Mouse (Mus musculus) bone marrow, adult 2 months (tissue): ENCODE measurements around the gene Fam189b. TPM values are rescaled to one million over a fixed set of nuclear protein-coding genes. Genes with fewer than 3 reads are reported as not detected.
"Not testable (repeated sequence)": the region's sequence is repeated elsewhere in the genome, so short reads cannot be mapped to it uniquely, and the experiment has no call there.

ENCODE experiments used
- H3K27ac ChIP-seq: fragments of 200-500 bp; 2 replicates; pipeline ENCODE4 v1.5.1; 2012; ENCODE audit warnings: low read depth, mild to moderate bottlenecking, control low read depth, inconsistent platforms, low read length; ENCODE audit not compliant: control insufficient read depth, poor library complexity, insufficient read depth
- H3K4me1 ChIP-seq: fragments of 200-500 bp; 2 replicates; pipeline ENCODE4 v1.6.1; 2011; ENCODE audit warnings: low read length; ENCODE audit not compliant: control insufficient read depth, insufficient read depth
- H3K4me3 ChIP-seq: fragments of 200-500 bp; replicated peaks from 2 replicates; pipeline ENCODE3; 2011; ENCODE audit warnings: mild to moderate bottlenecking, low read depth, low read length, control low read depth; ENCODE audit not compliant: control insufficient read depth
- CTCF ChIP-seq: fragments of 200-500 bp; IDR thresholded peaks from 2 replicates; pipeline ENCODE4 v1.5.1; 2011; ENCODE audit warnings: low read length, control low read depth; ENCODE audit not compliant: control insufficient read depth, insufficient read depth
- POLR2A ChIP-seq: fragments of 200-500 bp; IDR thresholded peaks from 2 replicates; pipeline ENCODE4 v1.6.1; 2011; ENCODE audit warnings: low read depth, mild to moderate bottlenecking, control low read depth, low read length, borderline replicate concordance; ENCODE audit not compliant: control insufficient read depth
- WGBS: fragments of 180-500 bp; shearing (Covaris S2); methylation state at CpG from one replicate; pipeline ENCODE4 v1.1.7; 2018; 5-methylcytosine and 5-hydroxymethylcytosine counted together
- polyA plus RNA-seq: library from polyadenylated mRNA; stranded (reverse); fragments of >200 nt; gene quantifications from 2 replicates; pipeline ENCODE4 v1.2.4, GENCODE M21; 2011; ENCODE audit warnings: low replicate concordance; ENCODE audit not compliant: missing spikeins, insufficient read depth, insufficient read length

Fam189b gene
- polyA plus RNA-seq, 1 experiment = 9.8 TPM

- Histone ChIP-seq H3K27ac (peak overlapping the region; percentile 52), H3K4me3 (peak overlapping the region; percentile 80), H3K4me1 (peaks cover 2% of the 10 kb centered on the region; the same call in 1 of the 2 replicates)
- TF ChIP-seq POLR2A = peak; percentile 63; the same call in 1 of the 2 replicates
- no peak for TF ChIP-seq CTCF
- under 1% methylated on average over 69 of the region's 69 CpGs for WGBS
These were observed 31.0 kb downstream of the Fam189b start for GRCm38 (mm10) chr3:89213803-89214530.

- TF ChIP-seq CTCF = no peak
- no peak for TF ChIP-seq POLR2A
- peaks cover 2% of the 10 kb centered on the region; the same call in 1 of the 2 replicates for H3K4me1 ChIP-seq
- peak within 1 kb of the TSS; percentile 52 for H3K27ac ChIP-seq
- 7% methylated on average over 19 of the region's 19 CpGs for WGBS
- H3K4me3 ChIP-seq = peak within 1 kb of the TSS; percentile 80
These were observed 31.9 kb downstream of the Fam189b start, which contains the start of gene Thbs3 for GRCm38 (mm10) chr3:89214681-89215411. TSS of gene Thbs3 (plus strand) at chr3:89215180.

GRCm38 (mm10) chr3:89215853-89216252 is 32.9 kb downstream of the Fam189b start:
- Histone ChIP-seq H3K4me3 (no peak overlapping the region), H3K27ac (no peak overlapping the region), H3K4me1 (peaks cover 2% of the 10 kb centered on the region; the same call in 1 of the 2 replicates)
- TF ChIP-seq POLR2A (no peak), CTCF (peak; percentile 91)
- WGBS = under 1% methylated on average over 6 of the region's 6 CpGs

- H3K4me1 ChIP-seq, H3K4me3 ChIP-seq, H3K27ac ChIP-seq: not testable (repeated sequence)
- WGBS = 72% methylated on average over 7 of the region's 7 CpGs
These were observed 33.5 kb downstream of the Fam189b start for GRCm38 (mm10) chr3:89216407-89216806.

GRCm38 (mm10) chr3:89218271-89218670 is 35.3 kb downstream of the Fam189b start:
- TF ChIP-seq POLR2A (no peak), CTCF (no peak)
- Histone ChIP-seq H3K4me3 (no peak overlapping the region), H3K4me1 (peaks cover 2% of the 10 kb centered on the region; the same call in 1 of the 2 replicates), H3K27ac (no peak overlapping the region)
- 90% methylated on average over 1 of the region's 1 CpGs for WGBS

- WGBS = 50% methylated on average over 8 of the region's 8 CpGs
- no peak overlapping the region for H3K27ac ChIP-seq
These were observed 36.6 kb downstream of the Fam189b start for GRCm38 (mm10) chr3:89219546-89219945.

GRCm38 (mm10) chr3:89221167-89221566 is 38.2 kb downstream of the Fam189b start:
- Histone ChIP-seq H3K4me3 (no peak overlapping the region), H3K4me1 (no peaks in the 10 kb centered on the region), H3K27ac (no peak overlapping the region)
- WGBS = 86% methylated on average over 5 of the region's 5 CpGs
- no peak for TF ChIP-seq POLR2A

More at GRCm38 (mm10) chr3:89219546-89219945, 36.6 kb downstream of the Fam189b start:
- no peak overlapping the region for H3K4me3 ChIP-seq
- H3K4me1 ChIP-seq = peaks cover 2% of the 10 kb centered on the region; the same call in 1 of the 2 replicates
- TF ChIP-seq POLR2A (no peak), CTCF (no peak)

GRCm38 (mm10) chr3:89224796-89225195 is 41.9 kb downstream of the Fam189b start:
- H3K4me1 ChIP-seq = no peaks in the 10 kb centered on the region
- no peak overlapping the region for H3K27ac ChIP-seq
- TF ChIP-seq CTCF = no peak
- no peak for TF ChIP-seq POLR2A
- WGBS = 75% methylated on average over 11 of the region's 11 CpGs
- no peak overlapping the region for H3K4me3 ChIP-seq

- WGBS = 82% methylated on average over 12 of the region's 12 CpGs
- Histone ChIP-seq H3K4me3 (no peak overlapping the region), H3K27ac (no peak overlapping the region), H3K4me1 (no peaks in the 10 kb centered on the region)
- TF ChIP-seq CTCF (no peak), POLR2A (no peak)
These were observed 42.4 kb downstream of the Fam189b start for GRCm38 (mm10) chr3:89225321-89225815.
